In the genomic region with DNA sequence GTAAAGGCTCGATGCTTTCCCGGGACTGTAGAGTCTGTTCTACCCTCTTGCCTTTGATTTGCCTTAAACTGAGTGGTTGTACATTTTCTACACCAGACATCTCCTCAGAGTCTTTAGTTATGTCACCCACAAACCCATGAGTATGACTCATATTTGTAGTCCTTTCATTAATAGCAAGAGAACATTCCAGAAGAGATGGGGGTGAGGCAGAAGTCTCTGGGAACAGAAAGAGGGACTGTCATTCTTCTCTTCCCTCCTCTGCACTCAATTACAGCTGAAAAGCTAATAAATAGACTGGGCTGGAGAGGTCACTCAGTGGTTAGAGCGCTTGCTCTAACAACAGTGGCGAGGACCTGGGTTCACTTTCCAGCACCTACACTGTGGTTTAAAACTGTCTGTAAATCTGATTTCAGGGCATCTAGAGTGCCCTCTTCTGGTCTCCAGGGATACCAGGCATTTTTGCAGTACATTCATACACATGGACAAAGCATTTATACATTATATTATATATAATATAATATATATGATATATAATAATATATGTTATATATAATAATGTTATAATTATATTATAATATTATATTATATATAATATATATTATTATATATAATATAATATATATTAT, we compare ENCODE assay signal across 20 mouse cellular contexts. TPM values are rescaled to one million over a fixed set of nuclear protein-coding genes. Genes with fewer than 3 reads are reported as not detected.
DNase-seq lines count a peak whose midpoint lies in the region; ATAC-seq and TF ChIP-seq lines count a peak whose summit lies in the region.
"Had no signal": no experiment of that assay in that cellular context is flagged by ENCODE, and none has a peak within 500 bp of the region (broad histone marks: within the 10 kb centered on the region; RNA-seq: fewer than 3 reads in every experiment).

No protein-coding gene starts in this region.

- no peak for TF ChIP-seq POLR2A in MEL (IDR thresholded peaks at IDR 0.05; ENCODE audit: control insufficient read depth in 1 of 2, insufficient read depth in 1 of 2, low read depth in 1 of 2, low read length in 2 of 2, poor library complexity in 1 of 2)

- DNase-seq in lung, postnatal 0 days (ENCODE audit: low spot score) = no peak
- no peak for DNase-seq in lung, postnatal 4 days
- peak; percentile 21 for DNase-seq in MEL (ENCODE audit: low read depth, low spot score)
- no peak for DNase-seq in frontal cortex, postnatal 36 days (ENCODE audit: low spot score in 2 of 2)
- DNase-seq: cerebellum, adult 9-10 months; gastrocnemius, postnatal 36 days; heart, postnatal 14 days; kidney, adult 9 months; kidney, postnatal 4 days; lung, adult 18-20 months; midbrain, embryonic 14.5 days; thymus, postnatal 4 days had no signal

- TF ChIP-seq CTCF in intestine, postnatal 0 days (IDR thresholded peaks at IDR 0.05; ENCODE audit: low read depth) = peak; percentile 53
- peak; percentile 36; the same call in 1 of the 2 replicates for TF ChIP-seq CTCF in lung, postnatal 0 days (IDR thresholded peaks at IDR 0.05)
- peak in 2 of 3 experiments; percentile 9 to 42; a peak in 2 of 6 replicates for TF ChIP-seq CTCF in MEL (IDR thresholded peaks at IDR 0.05 in 2 of 3, conservative IDR thresholded peaks at IDR 0.05 in 1 of 3; ENCODE audit: control insufficient read depth in 1 of 3, insufficient read depth in 1 of 3, low read depth in 2 of 3, low read length in 3 of 3, poor library complexity in 1 of 3, severe bottlenecking in 1 of 3)

- H3K4me3 ChIP-seq in intestine, postnatal 0 days (ENCODE audit: low read depth, low read length) = no peak overlapping the region
- H3K4me3 ChIP-seq in intestine, embryonic 16.5 days (ENCODE audit: low read length) = no peak overlapping the region
- no peak overlapping the region for H3K4me3 ChIP-seq in lung, postnatal 0 days (ENCODE audit: low read depth, low read length)
- H3K4me3 ChIP-seq in MEL (ENCODE audit: control insufficient read depth in 1 of 2, insufficient read depth in 1 of 2, low read depth in 2 of 2, low read length in 2 of 2) = no peak overlapping the region
- H3K4me3 ChIP-seq: embryonic facial prominence, embryonic 10.5 days; forebrain, embryonic 12.5 days; hindbrain, embryonic 12.5 days; myocyte had no signal

- H3K27me3 ChIP-seq in intestine, postnatal 0 days (replicated peaks; ENCODE audit: control insufficient read depth, insufficient read depth, low read length) = no peaks in the 10 kb centered on the region
- no peaks in the 10 kb centered on the region for H3K27me3 ChIP-seq in intestine, embryonic 16.5 days (replicated peaks; ENCODE audit: control insufficient read depth, insufficient read depth, low read length)
- no peaks in the 10 kb centered on the region for H3K27me3 ChIP-seq in lung, postnatal 0 days (replicated peaks; ENCODE audit: insufficient read depth, low read length)
- no peaks in the 10 kb centered on the region for H3K27me3 ChIP-seq in MEL (ENCODE audit: control insufficient read depth in 1 of 2, insufficient read depth in 2 of 2, low read length in 2 of 2)
- H3K27me3 ChIP-seq: forebrain, embryonic 12.5 days; hindbrain, embryonic 12.5 days had no signal

- H3K4me1 ChIP-seq in intestine, postnatal 0 days (replicated peaks; ENCODE audit: control insufficient read depth, insufficient read depth, low read length) = 0 out of 2 replicates have a peak, but pooled peaks cover 7% of the 10 kb centered on the region
- H3K4me1 ChIP-seq in intestine, embryonic 16.5 days (ENCODE audit: control insufficient read depth, insufficient read depth, low read length) = peaks cover 4% of the 10 kb centered on the region; the same call in 1 of the 2 replicates
- H3K4me1 ChIP-seq in lung, postnatal 0 days (ENCODE audit: insufficient read depth, low read depth, low read length) = peaks cover 3% of the 10 kb centered on the region; the same call in 1 of the 2 replicates
- H3K4me1 ChIP-seq in MEL (ENCODE audit: control insufficient read depth in 1 of 2, insufficient read depth in 2 of 2, low read length in 2 of 2) = peaks cover 2 to 7% of the 10 kb centered on the region in 2 experiments; a peak in 2 of 4 replicates

- peaks cover 13% of the 10 kb centered on the region; the same call in 1 of the 2 replicates for H3K36me3 ChIP-seq in intestine, postnatal 0 days (ENCODE audit: control insufficient read depth, insufficient read depth)
- peaks cover 3% of the 10 kb centered on the region; the same call in 1 of the 2 replicates for H3K36me3 ChIP-seq in intestine, embryonic 16.5 days (ENCODE audit: control insufficient read depth, insufficient read depth, low read length)
- peaks cover 11% of the 10 kb centered on the region; the same call in 1 of the 2 replicates for H3K36me3 ChIP-seq in lung, postnatal 0 days (ENCODE audit: insufficient read depth, low read length)
- peaks cover 0 to 4% of the 10 kb centered on the region in 2 experiments; a peak in 2 of 4 replicates for H3K36me3 ChIP-seq in MEL (ENCODE audit: control insufficient read depth in 1 of 2, insufficient read depth in 2 of 2, low read length in 2 of 2)
- H3K36me3 ChIP-seq: embryonic facial prominence, embryonic 10.5 days; forebrain, embryonic 12.5 days; hindbrain, embryonic 12.5 days had no signal

- TF ChIP-seq EP300 in lung, postnatal 0 days (IDR thresholded peaks at IDR 0.05) = peak; percentile 62
- no peak for TF ChIP-seq EP300 in MEL (IDR thresholded peaks at IDR 0.05; ENCODE audit: low read depth in 1 of 2, low read length in 2 of 2)

- peak; percentile 32 for TF ChIP-seq RAD21 in MEL (IDR thresholded peaks at IDR 0.05; ENCODE audit: low read depth, low read length)

- 90% methylated on average over 4 of the region's 4 CpGs for WGBS in intestine, postnatal 0 days
- WGBS in intestine, embryonic 16.5 days = 92% methylated on average over 4 of the region's 4 CpGs
- 87% methylated on average over 4 of the region's 4 CpGs for WGBS in lung, postnatal 0 days

- H3K79me2 ChIP-seq in MEL (ENCODE audit: control insufficient read depth, insufficient read depth, low read length, poor library complexity) = no peaks in the 10 kb centered on the region

- H3K4me2 ChIP-seq in intestine, postnatal 0 days (replicated peaks; ENCODE audit: low read depth) = no peak overlapping the region
- H3K4me2 ChIP-seq in intestine, embryonic 16.5 days (ENCODE audit: low read depth, low read length) = no peak overlapping the region
- H3K4me2 ChIP-seq in lung, postnatal 0 days (replicated peaks; ENCODE audit: low read depth, low read length) = no peak overlapping the region
- H3K4me2 ChIP-seq: forebrain, embryonic 12.5 days; heart, embryonic 11.5 days; hindbrain, embryonic 12.5 days had no signal

- no peak overlapping the region for H3K27ac ChIP-seq in intestine, postnatal 0 days (ENCODE audit: low read depth, low read length)
- no peak overlapping the region for H3K27ac ChIP-seq in intestine, embryonic 16.5 days (ENCODE audit: low read length)
- no peak overlapping the region for H3K27ac ChIP-seq in lung, postnatal 0 days (ENCODE audit: low read length)
- H3K27ac ChIP-seq in MEL (ENCODE audit: control insufficient read depth, low read depth, low read length) = no peak overlapping the region
- H3K27ac ChIP-seq: embryonic facial prominence, embryonic 10.5 days; forebrain, embryonic 12.5 days; hindbrain, embryonic 12.5 days had no signal

- no peak for ATAC-seq in intestine, postnatal 0 days
- ATAC-seq in intestine, embryonic 16.5 days = no peak
- ATAC-seq in lung, postnatal 0 days = peak; percentile 36
- ATAC-seq in megakaryocyte, adult 5-6 weeks (ENCODE audit: poor library complexity, severe bottlenecking) = no peak

- no peaks in the 10 kb centered on the region for H3K9me3 ChIP-seq in intestine, postnatal 0 days (ENCODE audit: control insufficient read depth)
- no peaks in the 10 kb centered on the region for H3K9me3 ChIP-seq in intestine, embryonic 16.5 days (ENCODE audit: control insufficient read depth, low read length)
- H3K9me3 ChIP-seq in lung, postnatal 0 days (ENCODE audit: low read length) = no peaks in the 10 kb centered on the region
- H3K9me3 ChIP-seq in MEL (replicated peaks; ENCODE audit: insufficient read depth, low read length) = no peaks in the 10 kb centered on the region
- H3K9me3 ChIP-seq: embryonic facial prominence, embryonic 10.5 days; forebrain, embryonic 12.5 days; hindbrain, embryonic 12.5 days had no signal

- no peak overlapping the region for H3K9ac ChIP-seq in intestine, postnatal 0 days (ENCODE audit: low read depth, low read length)
- H3K9ac ChIP-seq in intestine, embryonic 16.5 days (ENCODE audit: low read depth, low read length) = no peak overlapping the region
- H3K9ac ChIP-seq in lung, postnatal 0 days (replicated peaks; ENCODE audit: low read depth) = no peak overlapping the region
- no peak overlapping the region for H3K9ac ChIP-seq in MEL (ENCODE audit: control insufficient read depth, low read depth, low read length, poor library complexity, severe bottlenecking)
- H3K9ac ChIP-seq: forebrain, embryonic 12.5 days; hindbrain, embryonic 12.5 days had no signal

TF ChIP-seq in MEL, 35 proteins besides CTCF, POLR2A, EP300 and RAD21:
- TF ChIP-seq ETS1 (IDR thresholded peaks at IDR 0.05; ENCODE audit: low read depth, low read length) (no peak), GATA1 (IDR thresholded peaks at IDR 0.05; ENCODE audit: low read depth, low read length) (no peak), ZMIZ1 (IDR thresholded peaks at IDR 0.05; ENCODE audit: low read depth, low read length) (no peak), SMC3 (IDR thresholded peaks at IDR 0.05; ENCODE audit: low read depth, low read length) (peak; percentile 50), GABPA (IDR thresholded peaks at IDR 0.05; ENCODE audit: low read depth, low read length) (no peak), MXI1 (IDR thresholded peaks at IDR 0.05; ENCODE audit: low read depth, low read length) (no peak)

RNA-seq across cellular contexts. Expression of gene Dhx36, which starts 56.8 kb away (rescaled TPM):
- 15.6 and 17.2 TPM in 2 replicates for polyA plus RNA-seq in intestine, postnatal 0 days (2015; fragmentation: Nextera tagmentation; extraction: Ambion mirVana)
- 8.2 and 10.4 TPM in 2 replicates for polyA plus RNA-seq in intestine, embryonic 16.5 days (2015; fragmentation: Nextera tagmentation; extraction: Ambion mirVana)
- polyA plus RNA-seq in lung, postnatal 0 days (2015; fragmentation: Nextera tagmentation; extraction: Ambion mirVana) = 15.9 and 16.9 TPM in 2 replicates
- 26.4 and 26.7 TPM in 2 replicates for total RNA-seq in MEL (2012; rRNA removed)
- polyA plus RNA-seq in MEL (2012; ENCODE audit: insufficient read depth in 1 of 2, insufficient read length in 2 of 2, low read depth in 1 of 2, low replicate concordance in 2 of 2, missing spikeins in 1 of 2) = 10 to 100 TPM in 1 of 2 experiments, not detected in 1; 17.7 TPM
- 30.9 and 31.9 TPM in 2 replicates for total RNA-seq in megakaryocyte, adult 5-6 weeks (2015)
- total RNA-seq in megakaryocyte, adult 5-6 weeks (2017) = 33.0 and 37.4 TPM in 2 replicates
